Mouse (Mus musculus): Measurements from ENCODE around the gene Tunar.

Gene Tunar

DNA sequence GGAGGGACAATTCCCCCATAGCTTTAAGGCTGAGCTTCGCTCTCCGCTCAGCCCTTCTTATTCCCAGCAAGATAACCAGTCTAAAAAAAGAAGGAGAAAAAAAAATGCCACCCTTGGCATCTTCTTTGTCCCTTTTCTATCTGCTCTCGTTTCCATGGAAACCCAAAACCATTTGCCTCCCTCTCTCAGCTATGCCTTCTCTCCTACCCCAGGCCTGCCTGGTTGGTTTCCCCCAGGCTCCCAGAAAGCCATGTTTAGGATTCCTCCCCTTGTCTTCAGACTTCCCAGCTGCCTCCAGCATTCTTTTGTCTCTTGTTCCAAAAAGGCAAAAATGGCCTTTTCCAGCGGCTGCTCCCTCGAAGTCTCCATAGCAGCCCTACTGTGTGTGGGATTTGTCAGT, 70.1 kb downstream of the Tunar start:
- in situ Hi-C loops (cut with MseI, MboI): no loop called here

DNA sequence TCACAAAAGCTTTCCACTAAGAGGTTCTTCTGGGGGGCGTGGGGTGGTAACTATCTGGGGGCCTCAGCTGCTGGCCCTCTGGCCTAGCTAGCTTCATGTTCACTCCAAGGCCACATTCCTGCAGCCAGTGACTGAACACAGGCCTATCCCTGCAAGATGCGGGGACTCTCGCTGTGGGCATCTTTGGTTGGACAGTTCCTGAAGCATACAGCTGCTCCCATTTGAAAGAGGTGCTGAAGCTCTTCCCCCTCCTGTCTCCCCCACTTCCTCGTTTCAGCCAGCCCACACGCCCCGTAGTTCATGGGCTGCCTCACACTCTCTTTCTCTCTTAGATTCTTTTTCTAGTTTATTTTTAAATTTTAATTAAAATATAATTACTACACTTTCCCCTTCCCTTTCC, 72.3 kb downstream of the Tunar start:
- in situ Hi-C loops (cut with MseI, MboI): no loop called here

DNA sequence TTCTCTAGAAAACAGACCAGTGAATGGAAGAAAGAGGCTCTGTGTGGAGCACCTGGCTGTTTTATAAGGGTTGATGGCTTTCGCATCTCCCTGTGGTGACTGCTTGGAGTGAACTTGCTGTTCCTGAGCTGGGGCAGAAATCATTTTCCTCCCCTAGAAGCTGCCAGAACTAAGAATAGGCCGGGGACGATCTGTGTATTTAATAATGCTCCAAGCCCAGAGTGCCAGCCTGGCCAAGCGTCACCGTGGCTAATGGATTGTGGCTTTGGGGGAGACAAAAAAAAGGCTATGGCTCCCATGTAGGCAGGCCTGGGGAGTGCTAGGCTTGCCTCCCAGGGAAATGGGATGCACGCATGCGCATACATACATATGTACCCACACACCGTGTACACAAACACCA, 80.2 kb downstream of the Tunar start:
- in situ Hi-C loops (cut with MseI, MboI): no loop called here

DNA sequence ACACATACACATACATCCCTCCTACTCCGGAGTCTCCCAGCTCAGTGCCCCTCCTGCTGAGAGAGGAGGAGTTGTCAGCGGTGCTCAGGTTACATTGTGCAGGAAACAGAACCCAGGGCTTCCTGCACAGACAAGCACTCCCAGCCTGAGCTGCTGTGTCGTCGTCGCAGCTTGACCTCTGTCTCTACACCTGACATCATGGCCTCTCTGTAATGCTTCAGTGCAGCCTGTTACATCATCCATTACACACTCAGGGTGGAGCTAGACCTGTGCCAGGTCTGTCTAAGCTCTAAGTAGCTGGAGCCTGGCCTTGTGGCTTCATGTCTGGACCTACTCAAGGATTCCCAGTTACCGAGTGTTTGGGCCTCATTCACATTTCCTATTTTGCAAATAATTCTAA, 86.8 kb downstream of the Tunar start:
- in situ Hi-C loops (cut with MseI, MboI): no loop called here

DNA sequence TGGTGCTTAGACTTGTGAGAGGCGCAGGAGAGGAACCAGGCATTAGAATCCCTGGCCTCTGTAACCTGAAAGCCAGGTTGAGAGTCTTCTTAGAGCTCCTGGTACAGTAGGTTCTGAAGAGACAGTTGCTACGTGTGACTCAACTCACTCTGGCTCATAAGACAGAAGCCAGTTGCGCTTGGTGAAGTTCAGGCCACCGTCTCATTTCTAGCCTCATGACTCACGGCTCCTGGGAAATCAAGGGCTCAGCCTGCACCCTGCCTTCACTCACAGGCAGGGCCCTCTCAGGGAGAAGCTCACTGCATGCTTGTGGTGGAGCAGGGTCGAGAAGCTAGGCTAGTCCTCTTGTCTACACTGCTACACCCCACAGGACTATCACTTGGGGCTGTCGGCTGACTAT, 92.9 kb downstream of the Tunar start:
- in situ Hi-C loops (cut with MseI, MboI): no loop called here

DNA sequence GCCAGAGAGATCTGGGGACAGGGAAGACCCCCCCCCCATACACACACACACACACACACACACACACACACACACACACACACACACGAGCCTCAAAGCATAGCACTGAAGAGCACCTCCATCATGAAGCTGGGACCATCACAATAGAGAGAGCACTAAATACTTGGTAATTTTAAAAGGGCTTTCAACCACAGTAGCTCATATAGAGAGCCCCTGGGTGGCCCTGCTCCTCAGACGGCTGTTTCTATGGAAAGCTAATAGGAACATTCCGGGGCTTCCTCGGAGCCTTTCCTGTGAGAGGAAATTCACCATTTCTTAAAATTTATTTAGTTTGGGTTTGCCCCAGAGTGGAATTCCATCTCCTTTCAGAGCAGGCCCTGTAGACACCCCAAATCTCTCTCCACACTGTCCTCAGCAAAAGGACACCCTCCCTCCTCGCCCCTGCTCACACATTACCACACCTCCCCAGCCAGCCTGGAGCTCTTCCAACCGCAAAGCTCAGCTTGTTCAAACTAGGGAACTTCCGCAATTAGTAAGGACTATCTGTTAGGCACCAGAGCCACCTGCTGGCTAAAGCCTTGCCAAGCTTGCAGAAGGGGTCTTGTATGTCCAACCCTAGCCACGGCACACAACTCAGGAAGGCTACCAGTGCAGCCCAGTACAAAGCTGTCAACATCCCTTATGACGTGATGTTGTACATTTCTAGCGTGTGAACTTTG, 93.5 kb downstream of the Tunar start:
- in situ Hi-C loops (cut with MseI, MboI): no loop called here

DNA sequence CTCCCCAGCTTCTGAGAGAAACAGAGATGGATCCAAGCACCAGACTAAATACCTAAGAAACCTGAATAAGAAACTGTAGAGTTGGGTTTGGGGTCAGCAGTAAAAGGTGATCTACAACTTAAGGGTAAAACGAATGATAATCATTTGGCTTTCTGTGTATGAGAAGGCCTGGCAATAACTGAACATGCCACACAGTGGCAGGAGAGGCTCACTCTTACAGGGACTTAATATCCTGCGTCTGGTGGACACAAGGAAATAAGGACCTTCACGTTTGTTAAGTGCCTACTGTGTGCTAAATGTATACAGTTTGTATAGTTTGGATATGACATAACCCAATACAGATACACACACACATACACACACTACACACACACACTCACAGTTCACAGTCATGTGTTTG, 98.2 kb downstream of the Tunar start:
- in situ Hi-C loops (cut with MseI, MboI): no loop called here

DNA sequence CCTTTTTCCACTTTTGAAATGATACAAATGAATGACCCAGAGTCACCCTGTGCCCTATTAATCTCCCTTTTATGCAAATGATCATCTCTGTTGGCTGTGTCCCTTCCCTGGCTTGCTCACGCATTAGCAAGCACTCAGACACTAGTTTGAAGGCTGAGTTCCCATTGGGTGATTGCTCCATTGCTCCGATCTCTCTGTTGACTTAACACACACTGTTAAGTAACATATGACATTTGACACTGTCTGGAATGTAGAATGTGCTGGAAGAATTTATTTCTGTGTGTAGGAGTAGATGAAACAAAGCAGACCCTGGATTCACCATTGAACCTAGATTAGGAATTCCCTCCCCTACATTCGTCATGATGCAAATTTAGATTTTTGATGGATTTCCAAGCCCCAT, 99.1 kb downstream of the Tunar start:
- in situ Hi-C loops (cut with MseI, MboI): no loop called here
